Mouse (Mus musculus): ENCODE measurements around the gene Mlst8.

GRCm38 (mm10) chr17:24504085-24504484, 25.2 kb upstream of the Mlst8 start:
- no peak for TF ChIP-seq POLR2A (IDR thresholded peaks at IDR 0.05; ENCODE audit: low read depth, low read length)
- no peak for TF ChIP-seq CTCF (IDR thresholded peaks at IDR 0.05; ENCODE audit: extremely low read depth, insufficient read length, insufficient replicate concordance, low read depth, low read length)
